Mouse (Mus musculus) WW6 (cell line): ENCODE measurements around the gene I830077J02Rik.

Experiments
- DNase-seq: peaks from one replicate; pipeline ENCODE4 v3.0.0-alpha.2; 2013; ENCODE audit warnings: low read depth, low spot score

The I830077J02Rik gene

GRCm38 (mm10) chr3:105893941-105894391, 38.5 kb downstream of the I830077J02Rik start:
- no peak for DNase-seq

GRCm38 (mm10) chr3:105892572-105893495, 39.6 kb downstream of the I830077J02Rik start:
- DNase-seq: no peak

DNA sequence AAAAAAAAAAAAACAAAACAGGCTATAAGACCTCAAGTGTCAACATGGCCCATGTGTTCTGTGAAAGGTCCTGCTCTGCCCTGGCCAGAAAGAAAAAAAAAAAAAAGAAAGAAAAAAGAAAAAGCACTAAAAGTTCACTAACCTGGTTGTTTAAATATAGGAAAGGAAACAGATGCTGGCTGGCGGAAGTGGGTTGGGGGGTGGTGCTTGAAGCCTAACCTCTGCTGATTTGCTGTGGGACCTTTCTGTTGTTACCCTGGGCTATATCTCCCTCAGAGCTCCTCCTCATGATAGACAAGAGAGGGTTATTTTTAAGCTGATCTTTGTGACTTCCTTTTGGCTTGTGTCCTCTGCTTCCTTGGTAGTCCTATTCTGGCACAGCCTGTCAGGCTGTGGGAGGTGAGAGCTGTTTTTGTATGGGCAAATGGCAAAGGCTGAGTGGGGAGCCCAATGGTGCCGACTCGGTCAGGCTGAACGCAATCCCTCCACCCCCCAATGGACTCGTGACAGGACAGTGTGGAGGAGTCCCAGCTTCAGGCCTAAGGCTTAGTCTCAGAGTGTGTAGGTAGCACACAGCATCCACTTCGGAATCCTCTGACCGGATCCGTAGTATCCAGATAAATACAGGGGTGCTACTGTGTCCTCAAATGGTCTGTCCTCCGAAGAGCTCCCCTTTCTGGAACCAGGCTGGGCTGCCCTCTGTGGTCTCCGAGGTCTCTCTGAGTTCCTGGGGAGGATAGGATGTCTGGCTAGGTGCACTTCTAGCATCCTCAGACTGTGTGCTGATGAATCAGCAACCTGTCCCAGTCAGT, 40.5 kb downstream of the I830077J02Rik start:
- DNase-seq: no peak

DNA sequence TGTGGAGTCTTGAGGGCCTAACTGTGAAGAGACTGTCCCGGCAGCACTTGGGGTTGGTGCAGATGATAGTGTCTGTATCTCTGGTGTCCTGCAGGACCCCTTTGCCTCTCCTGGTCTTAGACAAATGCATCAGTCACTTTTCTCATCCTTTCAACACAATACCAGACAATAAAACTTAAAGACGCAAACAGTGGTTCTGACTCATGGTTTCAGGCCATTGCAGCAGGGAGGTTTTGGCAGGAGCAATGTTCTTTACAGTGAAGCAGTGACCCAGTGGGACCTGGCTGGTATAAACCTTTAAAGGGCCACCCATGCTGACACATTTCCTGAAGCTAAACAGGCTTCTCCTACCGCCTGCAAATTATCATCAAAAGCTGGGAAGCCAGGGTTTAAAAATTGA, 41.3 kb downstream of the I830077J02Rik start:
- DNase-seq: no peak

DNA sequence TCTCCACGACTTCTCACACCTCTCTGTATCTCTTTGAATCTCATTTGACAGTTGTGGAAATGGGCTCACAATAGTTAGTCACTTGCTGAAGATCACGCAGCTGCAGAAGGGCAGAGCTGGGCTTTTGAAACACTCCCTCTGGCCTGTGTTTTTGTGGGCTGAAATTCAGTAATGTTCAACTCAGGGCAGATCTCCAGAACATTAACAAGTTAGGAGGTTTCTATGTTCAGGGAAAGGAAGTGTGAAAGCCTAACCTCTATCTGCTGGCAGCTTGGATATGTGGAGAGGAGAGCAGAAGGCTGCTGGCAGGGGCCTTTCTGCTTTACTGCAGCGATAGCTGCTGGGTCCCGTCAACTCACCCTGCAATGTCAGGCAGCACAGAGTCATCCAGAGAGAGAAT, 42.2 kb downstream of the I830077J02Rik start:
- no peak for DNase-seq

GRCm38 (mm10) chr3:105888961-105889360, 43.5 kb downstream of the I830077J02Rik start:
- DNase-seq: no peak

GRCm38 (mm10) chr3:105883111-105883510, 49.4 kb downstream of the I830077J02Rik start:
- no peak for DNase-seq

- DNase-seq: no peak
These were observed 50.4 kb downstream of the I830077J02Rik start for GRCm38 (mm10) chr3:105882105-105882504.

GRCm38 (mm10) chr3:105880419-105880818, 52.0 kb downstream of the I830077J02Rik start:
- no peak for DNase-seq

- DNase-seq: no peak
These were observed 53.7 kb downstream of the I830077J02Rik start for GRCm38 (mm10) chr3:105878751-105879150.

DNA sequence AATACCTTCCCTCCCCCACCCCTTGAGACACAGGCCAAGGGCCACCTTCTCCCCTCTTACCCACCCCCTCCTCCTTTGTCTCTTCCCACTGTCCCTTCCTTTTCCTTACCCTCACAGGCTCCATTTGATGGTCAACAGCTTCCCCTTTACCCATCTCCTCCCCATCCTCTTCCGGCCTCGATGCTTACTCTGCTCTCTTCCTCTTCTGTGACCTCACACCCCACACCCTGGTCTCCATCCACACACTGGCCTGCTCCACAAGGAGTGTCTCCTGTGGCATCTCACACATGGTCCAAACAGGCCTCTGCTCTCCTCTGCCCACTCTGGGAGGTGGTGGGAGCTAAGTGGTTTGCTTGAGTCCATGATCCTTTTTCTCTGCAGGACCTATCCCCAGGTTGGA, 54.5 kb downstream of the I830077J02Rik start:
- no peak for DNase-seq

- DNase-seq: no peak
These were observed 55.1 kb downstream of the I830077J02Rik start for GRCm38 (mm10) chr3:105877252-105877803.

- DNase-seq: no peak
These were observed 56.4 kb downstream of the I830077J02Rik start for GRCm38 (mm10) chr3:105876022-105876421.
